Mouse (Mus musculus): Measurements from ENCODE around the gene Ifit1bl2. TPM values are rescaled to one million over a fixed set of nuclear protein-coding genes. Genes with fewer than 3 reads are reported as not detected.
A peak's percentile ranks its signal among the peaks of the same experiment; 100 is the strongest.

The Ifit1bl2 gene
- total and polyA plus RNA-seq, 2 experiments from 2014 or later: 0.16 to 0.37 TPM

GRCm38 (mm10) chr19:34577121-34577520 lies 63.4 kb downstream of the Ifit1bl2 start:
- H3K4me2 ChIP-seq (ENCODE audit: low read depth, low read length): no peak overlapping the region
- H3K4me3 ChIP-seq (ENCODE audit: low read length): no peak overlapping the region
- WGBS: 74% methylated on average over 1 of the region's 1 CpGs
- ATAC-seq (no peak), DNase-seq (ENCODE audit: low spot score) (no peak)
- H3K36me3 ChIP-seq (ENCODE audit: insufficient read depth, low read length): no peaks in the 10 kb centered on the region
- no peaks in the 10 kb centered on the region for H3K4me1 ChIP-seq (ENCODE audit: insufficient read depth, low read length)
- no peak overlapping the region for H3K9ac ChIP-seq (replicated peaks; ENCODE audit: low read length)
- H3K27me3 ChIP-seq (ENCODE audit: insufficient read depth, low read length): no peaks in the 10 kb centered on the region
- TF ChIP-seq CTCF (IDR thresholded peaks at IDR 0.05; ENCODE audit: low read depth): no peak
- H3K27ac ChIP-seq: no peak overlapping the region
- H3K9me3 ChIP-seq (ENCODE audit: low read length): no peaks in the 10 kb centered on the region

- no peaks in the 10 kb centered on the region for H3K4me1 ChIP-seq (ENCODE audit: insufficient read depth, low read length)
- no peaks in the 10 kb centered on the region for H3K27me3 ChIP-seq (ENCODE audit: insufficient read depth, low read length)
- no peaks in the 10 kb centered on the region for H3K36me3 ChIP-seq (ENCODE audit: insufficient read depth, low read length)
- no peaks in the 10 kb centered on the region for H3K9me3 ChIP-seq (ENCODE audit: low read length)
- H3K4me2 ChIP-seq (ENCODE audit: low read depth, low read length): no peak overlapping the region
- 95% methylated on average over 5 of the region's 5 CpGs for WGBS
- H3K4me3 ChIP-seq (ENCODE audit: low read length): no peak overlapping the region
- TF ChIP-seq CTCF (IDR thresholded peaks at IDR 0.05; ENCODE audit: low read depth): no peak
- H3K9ac ChIP-seq (replicated peaks; ENCODE audit: low read length): no peak overlapping the region
- ATAC-seq (no peak), DNase-seq (ENCODE audit: low spot score) (no peak)
- no peak overlapping the region for H3K27ac ChIP-seq
Observed at GRCm38 (mm10) chr19:34573650-34574049, 66.9 kb downstream of the Ifit1bl2 start.

DNA sequence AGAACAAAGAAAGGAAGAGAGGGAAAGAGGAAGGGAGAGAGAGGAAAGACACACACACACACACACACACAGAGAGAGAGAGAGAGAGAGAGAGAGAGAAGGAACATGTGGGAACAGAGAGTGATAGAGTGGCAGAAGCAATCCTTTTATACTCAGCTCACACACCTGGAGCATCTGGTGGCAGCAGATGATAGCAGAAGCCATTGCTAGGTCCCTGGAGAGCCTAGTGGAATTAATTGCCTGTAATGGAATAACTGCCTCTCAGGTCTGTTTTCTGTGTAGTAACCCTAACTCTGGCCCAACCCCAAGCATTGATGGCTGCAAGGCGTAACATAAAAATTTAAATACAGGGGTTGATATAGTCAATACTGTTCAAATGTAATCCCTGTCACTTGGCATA lies 69.5 kb downstream of the Ifit1bl2 start:
- 77% methylated on average over 1 of the region's 1 CpGs for WGBS
- H3K4me3 ChIP-seq (ENCODE audit: low read length): no peak overlapping the region
- H3K27me3 ChIP-seq (ENCODE audit: insufficient read depth, low read length): no peaks in the 10 kb centered on the region
- H3K4me1 ChIP-seq (ENCODE audit: insufficient read depth, low read length): no peaks in the 10 kb centered on the region
- no peak overlapping the region for H3K9ac ChIP-seq (replicated peaks; ENCODE audit: low read length)
- DNase-seq (ENCODE audit: low spot score): no peak
- no peaks in the 10 kb centered on the region for H3K9me3 ChIP-seq (ENCODE audit: low read length)
- TF ChIP-seq CTCF (IDR thresholded peaks at IDR 0.05; ENCODE audit: low read depth): no peak
- H3K4me2 ChIP-seq (ENCODE audit: low read depth, low read length): no peak overlapping the region
- H3K36me3 ChIP-seq (ENCODE audit: insufficient read depth, low read length): no peaks in the 10 kb centered on the region
- no peak overlapping the region for H3K27ac ChIP-seq
- ATAC-seq: no peak

DNA sequence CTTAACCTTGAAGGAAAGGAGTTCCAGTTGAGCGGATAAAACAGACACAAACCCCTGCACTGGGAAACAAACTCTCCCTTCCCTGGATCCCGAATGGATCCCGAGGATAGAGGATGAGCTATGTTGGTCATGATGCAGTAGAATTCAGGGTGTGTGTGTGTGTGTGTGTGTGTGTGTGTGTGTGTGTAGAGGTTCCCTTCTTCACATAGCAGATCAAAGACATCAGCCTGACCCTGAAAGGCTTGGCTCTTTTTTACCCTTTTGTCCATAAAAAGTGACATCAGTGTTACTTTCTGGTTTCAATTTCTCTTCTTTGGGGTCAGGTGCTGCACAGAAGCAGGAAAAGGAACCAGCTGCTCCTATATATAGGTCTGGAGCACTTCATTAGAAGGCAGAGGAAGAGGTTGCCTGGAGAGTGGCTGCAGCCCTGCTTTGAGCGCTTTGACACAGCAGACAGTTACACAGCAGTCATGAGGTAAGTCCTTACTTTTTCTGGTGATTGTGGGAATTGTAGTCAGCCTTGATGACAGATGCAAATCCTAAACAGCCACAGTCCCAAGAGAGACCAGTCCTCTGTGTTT lies 70.6 kb downstream of the Ifit1bl2 start:
- H3K27ac ChIP-seq: no peak overlapping the region
- no peak for TF ChIP-seq CTCF (IDR thresholded peaks at IDR 0.05; ENCODE audit: low read depth)
- 75% methylated on average over 4 of the region's 4 CpGs for WGBS
- no peaks in the 10 kb centered on the region for H3K27me3 ChIP-seq (ENCODE audit: insufficient read depth, low read length)
- no peaks in the 10 kb centered on the region for H3K36me3 ChIP-seq (ENCODE audit: insufficient read depth, low read length)
- no peaks in the 10 kb centered on the region for H3K4me1 ChIP-seq (ENCODE audit: insufficient read depth, low read length)
- H3K9me3 ChIP-seq (ENCODE audit: low read length): no peaks in the 10 kb centered on the region
- H3K4me2 ChIP-seq (ENCODE audit: low read depth, low read length): no peak overlapping the region
- H3K4me3 ChIP-seq (ENCODE audit: low read length): no peak overlapping the region
- DNase-seq (ENCODE audit: low spot score) (no peak), ATAC-seq (0 out of 2 replicates have a peak, but pooled peaks have one; percentile 10)
- no peak overlapping the region for H3K9ac ChIP-seq (replicated peaks; ENCODE audit: low read length)

GRCm38 (mm10) chr19:34568988-34569895 lies 71.3 kb downstream of the Ifit1bl2 start:
- no peak for DNase-seq (ENCODE audit: low spot score)
- no peak overlapping the region for H3K4me3 ChIP-seq (ENCODE audit: low read length)
- no peaks in the 10 kb centered on the region for H3K4me1 ChIP-seq (ENCODE audit: insufficient read depth, low read length)
- H3K9ac ChIP-seq (replicated peaks; ENCODE audit: low read length): no peak overlapping the region
- 81% methylated on average over 7 of the region's 7 CpGs for WGBS
- no peak overlapping the region for H3K27ac ChIP-seq
- no peak for TF ChIP-seq CTCF (IDR thresholded peaks at IDR 0.05; ENCODE audit: low read depth)
- H3K36me3 ChIP-seq (ENCODE audit: insufficient read depth, low read length): no peaks in the 10 kb centered on the region
- H3K27me3 ChIP-seq (ENCODE audit: insufficient read depth, low read length): no peaks in the 10 kb centered on the region
- H3K4me2 ChIP-seq (ENCODE audit: low read depth, low read length): no peak overlapping the region
- ATAC-seq: no peak
- H3K9me3 ChIP-seq (ENCODE audit: low read length): no peaks in the 10 kb centered on the region

Other genes with a start within 250 kb of the Ifit1bl2 start
- gene Ch25h, start 165.6 kb downstream of the Ifit1bl2 start, total RNA-seq (2014; rRNA removed): 1.2 and 1.6 TPM in 2 replicates
- 0.76 and 0.96 TPM in 2 replicates for gene Ch25h, start 165.6 kb downstream of the Ifit1bl2 start, polyA plus RNA-seq (2015; fragmentation: Nextera tagmentation; extraction: Ambion mirVana)
- gene Lipa, start 113.3 kb downstream of the Ifit1bl2 start, total RNA-seq (2014; rRNA removed): 20.3 and 25.8 TPM in 2 replicates
- 18.3 and 18.9 TPM in 2 replicates for gene Lipa, start 113.3 kb downstream of the Ifit1bl2 start, polyA plus RNA-seq (2015; fragmentation: Nextera tagmentation; extraction: Ambion mirVana)
- gene Ifit2, start 90.0 kb downstream of the Ifit1bl2 start, total RNA-seq (2014; rRNA removed): 4.5 and 8.3 TPM in 2 replicates
- 5.6 and 5.8 TPM in 2 replicates for gene Ifit2, start 90.0 kb downstream of the Ifit1bl2 start, polyA plus RNA-seq (2015; fragmentation: Nextera tagmentation; extraction: Ambion mirVana)
- 1.8 and 2.3 TPM in 2 replicates for gene Ifit3, start 57.2 kb downstream of the Ifit1bl2 start, total RNA-seq (2014; rRNA removed)
- gene Ifit3, start 57.2 kb downstream of the Ifit1bl2 start, polyA plus RNA-seq (2015; fragmentation: Nextera tagmentation; extraction: Ambion mirVana): 3.1 and 3.6 TPM in 2 replicates
- 0.86 and 1.5 TPM in 2 replicates for gene Ifit1bl1, start 38.8 kb downstream of the Ifit1bl2 start, total RNA-seq (2014; rRNA removed)
- 1.3 and 1.4 TPM in 2 replicates for gene Ifit1bl1, start 38.8 kb downstream of the Ifit1bl2 start, polyA plus RNA-seq (2015; fragmentation: Nextera tagmentation; extraction: Ambion mirVana)
- 0.21 and 0.43 TPM in 2 replicates for gene Ifit3b, start 32.8 kb downstream of the Ifit1bl2 start, total RNA-seq (2014; rRNA removed)
- gene Ifit3b, start 32.8 kb downstream of the Ifit1bl2 start, polyA plus RNA-seq (2015; fragmentation: Nextera tagmentation; extraction: Ambion mirVana): 0.98 and 0.99 TPM in 2 replicates
- 0.72 and 1.5 TPM in 2 replicates for gene Ifit1, start 128 bp upstream of the Ifit1bl2 start, total RNA-seq (2014; rRNA removed)
- 0.99 and 1.3 TPM in 2 replicates for gene Ifit1, start 128 bp upstream of the Ifit1bl2 start, polyA plus RNA-seq (2015; fragmentation: Nextera tagmentation; extraction: Ambion mirVana)
- 2.1 and 3.6 TPM in 2 replicates for gene Slc16a12, start 106.5 kb upstream of the Ifit1bl2 start, total RNA-seq (2014; rRNA removed)
- gene Slc16a12, start 106.5 kb upstream of the Ifit1bl2 start, polyA plus RNA-seq (2015; fragmentation: Nextera tagmentation; extraction: Ambion mirVana): 2.1 and 3.0 TPM in 2 replicates
- gene Pank1, start 238.7 kb upstream of the Ifit1bl2 start, total RNA-seq (2014; rRNA removed): 11.2 and 16.1 TPM in 2 replicates
- 7.4 and 7.7 TPM in 2 replicates for gene Pank1, start 238.7 kb upstream of the Ifit1bl2 start, polyA plus RNA-seq (2015; fragmentation: Nextera tagmentation; extraction: Ambion mirVana)

All from hindbrain, postnatal 0 days (tissue).